Mouse (Mus musculus) bone marrow, adult 2 months (tissue): Measurements from ENCODE around the gene Mast3. TPM values are rescaled to one million over a fixed set of nuclear protein-coding genes. Genes with fewer than 3 reads are reported as not detected.
A peak's percentile ranks its signal among the peaks of the same experiment; 100 is the strongest.

ENCODE experiments used
- H3K27ac ChIP-seq: fragments of 200-500 bp; 2 replicates; pipeline ENCODE4 v1.5.1; 2012; ENCODE audit warnings: low read depth, mild to moderate bottlenecking, control low read depth, inconsistent platforms, low read length; ENCODE audit not compliant: control insufficient read depth, poor library complexity, insufficient read depth
- H3K4me1 ChIP-seq: fragments of 200-500 bp; 2 replicates; pipeline ENCODE4 v1.6.1; 2011; ENCODE audit warnings: low read length; ENCODE audit not compliant: control insufficient read depth, insufficient read depth
- H3K4me3 ChIP-seq: fragments of 200-500 bp; replicated peaks from 2 replicates; pipeline ENCODE3; 2011; ENCODE audit warnings: mild to moderate bottlenecking, low read depth, low read length, control low read depth; ENCODE audit not compliant: control insufficient read depth
- CTCF ChIP-seq: fragments of 200-500 bp; IDR thresholded peaks from 2 replicates; pipeline ENCODE4 v1.5.1; 2011; ENCODE audit warnings: low read length, control low read depth; ENCODE audit not compliant: control insufficient read depth, insufficient read depth
- POLR2A ChIP-seq: fragments of 200-500 bp; IDR thresholded peaks from 2 replicates; pipeline ENCODE4 v1.6.1; 2011; ENCODE audit warnings: low read depth, mild to moderate bottlenecking, control low read depth, low read length, borderline replicate concordance; ENCODE audit not compliant: control insufficient read depth
- WGBS: fragments of 180-500 bp; shearing (Covaris S2); methylation state at CpG from one replicate; pipeline ENCODE4 v1.1.7; 2018; 5-methylcytosine and 5-hydroxymethylcytosine counted together
- polyA plus RNA-seq: library from polyadenylated mRNA; stranded (reverse); fragments of >200 nt; gene quantifications from 2 replicates; pipeline ENCODE4 v1.2.4, GENCODE M21; 2011; ENCODE audit warnings: low replicate concordance; ENCODE audit not compliant: missing spikeins, insufficient read depth, insufficient read length

The Mast3 gene
- polyA plus RNA-seq, 1 experiment = 70.7 TPM

GRCm38 (mm10) chr8:70758308-70758615 lies 46.6 kb downstream of the Mast3 start:
- no peak overlapping the region for H3K27ac ChIP-seq
- 90% methylated on average over 7 of the region's 7 CpGs for WGBS
- peaks cover 7% of the 10 kb centered on the region for H3K4me1 ChIP-seq
- no peak overlapping the region for H3K4me3 ChIP-seq
- TF ChIP-seq POLR2A = no peak
- TF ChIP-seq CTCF = no peak

GRCm38 (mm10) chr8:70757523-70758307 lies 47.1 kb downstream of the Mast3 start:
- Histone ChIP-seq H3K4me1 (peaks cover 7% of the 10 kb centered on the region), H3K4me3 (no peak overlapping the region), H3K27ac (no peak overlapping the region)
- TF ChIP-seq CTCF = peak; percentile 70
- TF ChIP-seq POLR2A = no peak
- WGBS = 85% methylated on average over 22 of the region's 22 CpGs

GRCm38 (mm10) chr8:70756476-70757040 lies 48.3 kb downstream of the Mast3 start:
- TF ChIP-seq POLR2A (no peak), CTCF (no peak)
- H3K4me1 ChIP-seq = peaks cover 7% of the 10 kb centered on the region
- no peak overlapping the region for H3K4me3 ChIP-seq
- H3K27ac ChIP-seq = no peak overlapping the region
- 94% methylated on average over 6 of the region's 6 CpGs for WGBS

DNA sequence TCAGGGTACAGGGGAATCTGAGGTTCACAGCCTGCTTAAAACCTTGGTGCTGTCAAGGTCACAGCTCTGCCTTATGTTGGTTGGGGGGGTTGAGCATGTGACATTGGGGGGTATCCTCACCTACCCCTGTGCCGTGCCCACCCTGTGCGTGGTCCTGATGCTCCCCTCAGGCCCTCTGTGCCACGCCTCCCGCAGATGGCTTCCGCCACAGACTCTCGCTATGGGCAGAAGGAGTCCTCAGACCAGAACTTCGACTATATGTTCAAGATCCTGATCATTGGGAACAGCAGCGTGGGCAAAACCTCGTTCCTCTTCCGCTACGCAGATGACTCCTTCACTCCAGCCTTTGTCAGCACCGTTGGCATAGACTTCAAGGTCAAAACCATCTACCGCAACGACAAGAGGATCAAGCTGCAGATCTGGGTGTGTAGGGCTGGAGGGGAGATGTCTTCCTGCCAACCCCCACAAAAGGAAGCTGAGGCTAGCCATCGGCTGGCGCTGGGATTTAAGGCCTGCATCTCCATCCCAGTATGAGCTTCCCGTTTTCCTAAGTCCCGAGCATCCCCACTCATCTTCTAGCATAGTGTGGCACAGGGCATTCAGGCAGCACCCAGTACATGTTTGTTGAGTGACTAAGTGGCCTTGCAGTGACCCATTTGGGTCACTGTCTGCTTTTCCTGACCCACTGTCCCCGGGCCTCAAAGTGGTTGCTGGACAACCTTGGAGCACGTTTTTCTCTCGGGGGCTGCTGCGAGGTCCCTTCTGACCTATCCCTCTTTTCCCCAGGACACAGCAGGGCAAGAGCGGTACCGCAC lies 49.0 kb downstream of the Mast3 start:
- peak overlapping the region; percentile 2 for H3K4me3 ChIP-seq
- H3K4me1 ChIP-seq = peaks cover 7% of the 10 kb centered on the region
- no peak overlapping the region for H3K27ac ChIP-seq
- no peak for TF ChIP-seq POLR2A
- TF ChIP-seq CTCF = no peak
- 83% methylated on average over 24 of the region's 24 CpGs for WGBS

GRCm38 (mm10) chr8:70754871-70755660 lies 49.8 kb downstream of the Mast3 start:
- H3K27ac ChIP-seq = 0 out of 2 replicates have a peak overlapping the region, but pooled peaks have one; percentile 1
- H3K4me1 ChIP-seq = peaks cover 7% of the 10 kb centered on the region
- 10% methylated on average over 50 of the region's 50 CpGs for WGBS
- TF ChIP-seq CTCF (no peak), POLR2A (peak; percentile 22; the same call in 1 of the 2 replicates)
- H3K4me3 ChIP-seq = peak overlapping the region; percentile 78

DNA sequence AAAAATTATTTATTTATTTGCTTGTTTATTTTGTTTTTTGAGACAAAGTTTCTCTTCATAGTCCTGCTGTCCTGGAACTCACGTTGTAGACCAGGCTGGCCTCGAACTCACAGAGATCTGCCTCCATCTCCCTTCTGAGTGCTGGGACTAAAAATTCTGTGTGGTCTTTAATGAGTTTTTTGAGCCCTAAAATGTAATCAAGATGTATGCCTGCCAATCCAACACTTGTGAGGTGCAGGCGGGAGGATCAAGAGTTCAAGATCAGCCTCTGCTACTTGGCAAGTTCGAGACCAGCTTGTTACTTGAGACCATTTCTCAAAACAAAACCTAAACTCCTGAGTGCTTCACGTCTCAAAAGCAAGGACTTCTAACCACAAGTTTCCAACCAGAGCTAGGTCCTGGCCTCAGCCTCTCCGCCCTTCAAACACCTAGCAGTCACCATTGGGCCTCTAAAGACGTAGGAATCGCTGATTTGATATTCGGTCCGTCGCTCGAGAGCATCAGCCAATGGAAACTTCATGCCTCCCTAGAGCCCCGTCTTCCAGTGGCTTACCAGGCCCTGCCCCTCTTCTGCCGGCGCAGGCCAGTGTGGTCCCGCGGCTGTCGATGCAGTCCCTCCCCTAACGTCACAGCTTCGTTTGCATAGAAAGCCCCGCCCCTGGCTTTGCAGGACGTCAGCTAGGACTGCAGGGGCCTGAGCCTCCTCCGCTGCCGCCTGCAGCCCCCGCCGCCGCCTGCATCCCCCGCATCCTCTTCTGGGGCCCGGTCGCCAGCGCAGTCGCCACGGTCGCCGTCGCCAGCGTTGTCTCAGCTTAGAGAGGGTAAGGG lies 50.6 kb downstream of the Mast3 start, which contains the start of gene Rab3a:
Rab3a (plus strand) TSS at position 637 of the 828 bp plus-strand sequence.
- Histone ChIP-seq H3K4me3 (peak within 1 kb of the TSS; percentile 78), H3K4me1 (peaks cover 4% of the 10 kb centered on the region; the same call in 1 of the 2 replicates), H3K27ac (peak within 1 kb of the TSS; percentile 69)
- 7% methylated on average over 37 of the region's 37 CpGs for WGBS
- no peak for TF ChIP-seq CTCF
- peak; percentile 56; the same call in 1 of the 2 replicates for TF ChIP-seq POLR2A

GRCm38 (mm10) chr8:70753151-70753550 lies 51.7 kb downstream of the Mast3 start:
- Histone ChIP-seq H3K4me3 (peak overlapping the region; percentile 8), H3K27ac (peak overlapping the region; percentile 69), H3K4me1 (peaks cover 4% of the 10 kb centered on the region; the same call in 1 of the 2 replicates)
- TF ChIP-seq CTCF (no peak), POLR2A (peak; percentile 18; the same call in 1 of the 2 replicates)
- 5% methylated on average over 21 of the region's 21 CpGs for WGBS
